Mouse (Mus musculus): ENCODE measurements around the gene Tmem266.

Gene Tmem266

DNA sequence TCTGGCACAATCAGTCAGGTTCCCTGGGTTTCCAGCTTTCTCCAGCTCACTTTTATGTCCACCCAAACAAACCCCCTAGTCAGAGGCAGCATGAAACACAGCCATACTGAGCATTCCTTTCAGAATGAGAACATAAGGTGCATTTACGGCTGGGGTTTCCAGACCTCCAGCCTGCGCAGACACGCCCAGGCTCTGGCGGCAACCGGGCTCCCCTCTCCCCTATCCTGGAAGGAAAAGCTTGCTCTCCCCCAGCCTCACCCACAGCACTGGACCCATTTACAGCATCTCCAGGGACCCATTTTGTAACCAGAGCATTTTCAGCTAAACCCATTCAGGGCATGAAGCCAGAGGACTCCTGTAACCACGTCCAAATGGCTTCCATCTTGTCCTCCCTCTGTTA is 123.3 kb downstream of the Tmem266 start:
- no peak for DNase-seq (ENCODE audit: low read depth, low spot score)

DNA sequence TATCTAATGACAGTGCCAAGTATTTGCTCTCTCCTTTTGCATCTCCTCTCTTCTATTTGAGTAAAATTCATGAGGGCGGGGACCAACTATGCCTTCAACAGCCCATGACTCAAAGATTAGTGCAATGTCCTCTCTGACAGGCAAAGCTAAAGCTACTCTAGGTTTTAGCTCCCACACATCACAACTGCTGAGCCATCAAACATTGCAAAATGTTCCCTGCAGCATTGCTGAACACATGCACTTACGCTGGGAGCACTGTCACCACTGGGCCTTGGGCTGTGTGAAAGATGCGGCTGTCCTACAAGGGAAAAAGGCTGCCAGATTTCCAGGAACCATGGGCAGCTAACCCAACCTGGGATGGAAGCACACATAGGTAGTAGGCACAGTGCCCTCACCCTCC is 124.7 kb downstream of the Tmem266 start:
- no peak for DNase-seq (ENCODE audit: low read depth, low spot score)

DNA sequence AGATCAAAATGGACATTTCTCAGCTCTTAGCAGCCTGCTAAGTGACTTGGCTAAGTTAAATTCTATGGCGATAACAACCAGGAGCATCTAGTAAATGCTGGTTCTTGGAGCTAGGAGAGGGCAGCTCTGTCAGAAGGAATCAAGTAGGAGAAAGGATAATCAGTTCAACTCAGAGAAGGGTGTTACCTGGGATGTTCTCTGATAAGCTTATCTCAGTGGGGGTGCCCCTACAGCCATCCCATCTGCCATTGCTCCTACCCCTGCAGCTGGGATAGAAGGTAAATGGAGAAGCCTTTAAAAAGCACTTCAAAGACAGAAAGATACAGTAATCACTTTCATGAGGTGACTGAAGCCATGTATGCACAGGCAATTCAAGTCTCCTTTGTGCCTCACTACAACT is 126.2 kb downstream of the Tmem266 start:
- no peak for DNase-seq (ENCODE audit: low read depth, low spot score)

DNA sequence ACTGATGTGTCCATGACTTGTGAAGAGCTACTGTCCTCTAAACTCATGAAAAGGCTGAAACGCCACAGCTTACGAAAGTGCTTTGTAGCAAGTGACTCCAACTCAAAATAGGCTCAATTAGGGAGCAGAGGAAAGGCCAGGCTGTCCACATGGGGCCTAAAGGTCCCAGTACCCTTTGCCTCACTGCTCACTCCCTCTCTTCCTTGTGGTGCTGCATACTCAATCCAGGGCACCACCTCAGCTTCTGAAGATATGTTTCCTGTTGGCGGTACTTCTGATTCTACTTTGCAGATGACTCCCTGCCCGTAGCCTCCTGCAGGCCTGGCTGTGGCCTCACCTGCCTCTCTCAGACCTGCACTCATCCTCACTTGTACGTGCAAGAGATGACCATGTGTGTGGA is 126.7 kb downstream of the Tmem266 start:
- DNase-seq (ENCODE audit: low read depth, low spot score): no peak

DNA sequence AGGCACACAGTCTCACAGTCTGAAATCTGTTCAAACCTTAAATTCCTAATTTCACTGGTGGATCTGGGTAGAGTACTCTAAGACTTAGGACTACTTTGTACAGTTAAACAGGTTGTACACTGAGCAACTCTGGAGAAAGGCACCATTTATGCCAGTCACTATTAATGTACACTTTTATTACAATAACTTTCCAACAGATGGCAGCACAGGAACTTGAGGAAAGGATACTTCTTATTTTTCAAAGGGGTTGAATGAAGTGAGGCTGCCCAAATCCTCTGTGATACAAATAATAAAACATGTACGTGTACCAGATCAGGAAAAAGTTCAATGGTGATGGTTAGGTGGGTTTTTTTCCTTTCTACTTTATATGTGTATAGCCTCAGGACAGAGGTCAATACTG is 141.7 kb downstream of the Tmem266 start:
- DNase-seq (ENCODE audit: low read depth, low spot score): peak; percentile 16

DNA sequence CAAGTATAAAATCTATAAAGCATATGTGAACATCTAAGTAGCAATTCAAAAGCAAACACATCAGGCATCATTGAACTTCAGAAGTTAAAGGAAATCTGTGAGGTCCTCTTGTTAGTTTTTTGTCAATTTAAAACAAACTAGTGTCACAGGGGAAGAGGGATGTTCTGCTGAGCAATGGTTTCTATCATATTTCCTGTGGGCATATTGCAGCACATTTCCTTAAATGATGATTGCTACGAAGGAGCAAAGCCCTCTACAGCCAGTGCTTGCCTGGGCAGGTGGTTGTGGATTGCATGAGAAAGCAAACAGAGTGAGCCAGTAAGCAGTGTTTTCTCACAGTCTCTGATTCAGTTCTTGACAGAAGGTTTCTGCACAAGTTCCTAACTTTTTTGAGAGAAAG is 149.4 kb downstream of the Tmem266 start:
- no peak for DNase-seq (ENCODE audit: low read depth, low spot score)

DNA sequence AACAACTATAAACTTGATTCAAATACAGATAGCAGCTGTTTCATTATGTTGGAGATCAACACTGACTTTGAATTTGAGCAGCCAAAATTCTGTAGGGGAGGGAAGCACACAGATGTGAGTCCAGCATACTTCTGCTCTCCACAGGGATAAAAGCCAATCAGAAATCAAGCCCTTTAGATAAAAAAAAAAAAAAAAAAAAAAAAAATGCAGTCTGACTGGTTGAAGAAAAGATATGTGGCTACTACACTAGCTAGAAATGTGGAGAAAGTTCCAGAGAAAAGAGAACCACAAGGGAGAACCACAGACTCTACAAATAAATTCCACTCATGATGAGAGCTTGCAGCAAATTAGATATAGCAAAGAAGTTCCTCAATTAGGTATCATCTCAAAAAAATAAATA is 152.0 kb downstream of the Tmem266 start:
- DNase-seq (ENCODE audit: low read depth, low spot score): no peak

DNA sequence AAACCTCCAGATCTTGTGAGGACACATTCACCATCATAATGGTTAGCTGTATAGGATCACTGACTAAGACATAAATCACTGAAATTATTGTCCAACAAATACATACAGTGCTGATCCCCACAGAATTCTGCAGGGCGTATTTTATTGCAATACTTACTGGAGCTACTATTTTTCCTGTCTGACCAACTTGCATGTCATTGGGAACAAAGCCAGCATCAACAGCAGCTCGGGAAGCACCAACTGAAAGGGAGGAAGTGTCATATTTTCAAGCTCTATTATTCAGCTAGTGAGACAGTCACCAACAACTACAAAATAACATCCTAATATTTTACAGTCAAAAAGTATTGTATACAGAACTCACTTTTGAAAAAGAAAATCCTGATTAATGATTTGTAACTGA is 155.4 kb downstream of the Tmem266 start:
- DNase-seq (ENCODE audit: low read depth, low spot score): no peak

Data from CD4-positive helper T cell, adult 2 months (primary cell).